Mouse (Mus musculus): Measurements from ENCODE around the gene Flt3l. TPM values are rescaled to one million over a fixed set of nuclear protein-coding genes. Genes with fewer than 3 reads are reported as not detected.

Gene Flt3l
- polyA plus RNA-seq, 1 experiment, result 1.6 TPM

- no peaks in the 10 kb centered on the region for H3K36me3 ChIP-seq (ENCODE audit: control insufficient read depth, insufficient read depth)
- no peaks in the 10 kb centered on the region for H3K79me3 ChIP-seq (ENCODE audit: low read depth)
- TF ChIP-seq FOSL1 (IDR thresholded peaks at IDR 0.05; ENCODE audit: insufficient read depth, low read length, poor library complexity, severe bottlenecking), result no peak
- TF ChIP-seq MYOG (IDR thresholded peaks at IDR 0.05; ENCODE audit: control insufficient read depth, extremely low read depth, insufficient read length), result no peak
- TF ChIP-seq CEBPB (IDR thresholded peaks at IDR 0.05; ENCODE audit: low read depth), result no peak
- no peak for TF ChIP-seq CTCF (IDR thresholded peaks at IDR 0.05; ENCODE audit: control insufficient read depth, insufficient read depth, insufficient read length)
- no peak for TF ChIP-seq MAX (IDR thresholded peaks at IDR 0.05)
- no peak for TF ChIP-seq MYOD1 (IDR thresholded peaks at IDR 0.05; ENCODE audit: control insufficient read depth, insufficient read length, low read depth)
- no peak for TF ChIP-seq USF1 (IDR thresholded peaks at IDR 0.05; ENCODE audit: low read depth)
- H3K4me3 ChIP-seq (ENCODE audit: insufficient read depth, poor library complexity, severe bottlenecking), result no peak overlapping the region
- H3K27me3 ChIP-seq (ENCODE audit: control insufficient read depth, insufficient read depth, insufficient read length), result no peaks in the 10 kb centered on the region
- peaks cover 6% of the 10 kb centered on the region for H3K79me2 ChIP-seq (ENCODE audit: control insufficient read depth, insufficient read depth)
- no peak overlapping the region for H3ac ChIP-seq (ENCODE audit: control insufficient read depth, insufficient read length, low read depth)
These were observed 13.3 kb upstream of the Flt3l start for GRCm38 (mm10) chr7:45149545-45149944.

DNA sequence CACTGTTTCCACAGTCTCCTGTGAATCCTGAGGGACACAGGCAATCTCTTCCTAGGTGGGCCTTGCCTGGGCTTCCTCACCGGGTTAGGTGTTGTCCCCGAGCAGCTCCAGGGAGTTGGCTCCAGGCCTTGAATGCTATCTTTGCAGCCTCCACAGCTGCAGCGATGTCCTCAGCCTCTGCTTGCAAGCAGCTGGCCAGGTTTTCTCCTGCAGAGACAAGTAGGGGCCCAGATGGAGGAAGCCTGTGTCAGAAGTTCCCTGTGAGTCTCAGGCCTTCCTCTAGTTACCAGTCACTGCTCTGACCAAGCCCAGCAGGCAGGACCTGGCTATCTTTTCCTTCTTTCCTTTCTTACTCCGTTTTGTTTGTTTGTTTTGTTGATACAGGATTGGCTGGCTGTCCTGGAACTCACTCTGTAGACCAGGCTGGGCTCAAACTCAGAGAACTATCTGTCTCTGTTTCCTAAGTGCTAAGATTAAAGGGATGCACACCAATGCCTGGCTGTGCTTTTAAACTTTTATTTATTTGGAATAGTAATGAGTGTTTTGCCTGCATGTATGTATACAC lies 12.4 kb upstream of the Flt3l start:
- TF ChIP-seq CTCF (IDR thresholded peaks at IDR 0.05; ENCODE audit: control insufficient read depth, insufficient read depth, insufficient read length), result no peak
- TF ChIP-seq FOSL1 (IDR thresholded peaks at IDR 0.05; ENCODE audit: insufficient read depth, low read length, poor library complexity, severe bottlenecking), result no peak
- TF ChIP-seq CEBPB (IDR thresholded peaks at IDR 0.05; ENCODE audit: low read depth), result no peak
- TF ChIP-seq USF1 (IDR thresholded peaks at IDR 0.05; ENCODE audit: low read depth), result no peak
- TF ChIP-seq MYOD1 (IDR thresholded peaks at IDR 0.05; ENCODE audit: control insufficient read depth, insufficient read length, low read depth), result no peak
- no peak for TF ChIP-seq MYOG (IDR thresholded peaks at IDR 0.05; ENCODE audit: control insufficient read depth, extremely low read depth, insufficient read length)
- no peak for TF ChIP-seq MAX (IDR thresholded peaks at IDR 0.05)
- H3K79me2 ChIP-seq (ENCODE audit: control insufficient read depth, insufficient read depth), result peaks cover 4% of the 10 kb centered on the region
- no peaks in the 10 kb centered on the region for H3K36me3 ChIP-seq (ENCODE audit: control insufficient read depth, insufficient read depth)
- no peaks in the 10 kb centered on the region for H3K27me3 ChIP-seq (ENCODE audit: control insufficient read depth, insufficient read depth, insufficient read length)
- H3K4me3 ChIP-seq (ENCODE audit: insufficient read depth, poor library complexity, severe bottlenecking), result no peak overlapping the region
- H3ac ChIP-seq (ENCODE audit: control insufficient read depth, insufficient read length, low read depth), result no peak overlapping the region
- no peaks in the 10 kb centered on the region for H3K79me3 ChIP-seq (ENCODE audit: low read depth)

DNA sequence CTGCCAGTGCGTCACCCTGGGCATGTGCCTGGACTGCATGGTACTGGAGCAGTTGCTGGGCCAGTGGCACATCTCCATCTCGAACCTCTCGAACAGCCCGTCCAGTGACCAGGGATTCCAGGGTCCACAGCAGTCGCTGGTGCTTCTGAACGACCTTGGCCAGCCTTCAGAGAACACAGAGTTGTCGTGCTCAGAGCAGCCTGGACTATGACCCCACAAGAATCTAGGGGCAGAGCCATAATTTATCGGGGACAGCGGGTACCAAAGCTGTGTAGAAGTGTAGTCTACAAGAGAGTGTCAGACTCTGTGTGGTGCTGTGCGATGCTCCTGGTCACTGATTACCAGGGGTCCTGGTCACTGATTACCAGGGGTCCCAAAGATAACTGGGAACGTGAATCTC lies 11.7 kb upstream of the Flt3l start:
- Histone ChIP-seq H3K4me3 (ENCODE audit: insufficient read depth, poor library complexity, severe bottlenecking) (no peak overlapping the region), H3K79me2 (ENCODE audit: control insufficient read depth, insufficient read depth) (no peaks in the 10 kb centered on the region), H3ac (ENCODE audit: control insufficient read depth, insufficient read length, low read depth) (no peak overlapping the region), H3K79me3 (ENCODE audit: low read depth) (no peaks in the 10 kb centered on the region), H3K36me3 (ENCODE audit: control insufficient read depth, insufficient read depth) (no peaks in the 10 kb centered on the region), H3K27me3 (ENCODE audit: control insufficient read depth, insufficient read depth, insufficient read length) (no peaks in the 10 kb centered on the region)
- TF ChIP-seq CTCF (IDR thresholded peaks at IDR 0.05; ENCODE audit: control insufficient read depth, insufficient read depth, insufficient read length) (no peak), MYOG (IDR thresholded peaks at IDR 0.05; ENCODE audit: control insufficient read depth, extremely low read depth, insufficient read length) (no peak), USF1 (IDR thresholded peaks at IDR 0.05; ENCODE audit: low read depth) (no peak), MYOD1 (IDR thresholded peaks at IDR 0.05; ENCODE audit: control insufficient read depth, insufficient read length, low read depth) (no peak), CEBPB (IDR thresholded peaks at IDR 0.05; ENCODE audit: low read depth) (no peak), FOSL1 (IDR thresholded peaks at IDR 0.05; ENCODE audit: insufficient read depth, low read length, poor library complexity, severe bottlenecking) (no peak), MAX (IDR thresholded peaks at IDR 0.05) (no peak)

GRCm38 (mm10) chr7:45147267-45147666 lies 11.0 kb upstream of the Flt3l start:
- no peaks in the 10 kb centered on the region for H3K79me3 ChIP-seq (ENCODE audit: low read depth)
- no peaks in the 10 kb centered on the region for H3K79me2 ChIP-seq (ENCODE audit: control insufficient read depth, insufficient read depth)
- no peaks in the 10 kb centered on the region for H3K27me3 ChIP-seq (ENCODE audit: control insufficient read depth, insufficient read depth, insufficient read length)
- no peak for TF ChIP-seq CEBPB (IDR thresholded peaks at IDR 0.05; ENCODE audit: low read depth)
- TF ChIP-seq USF1 (IDR thresholded peaks at IDR 0.05; ENCODE audit: low read depth), result no peak
- no peaks in the 10 kb centered on the region for H3K36me3 ChIP-seq (ENCODE audit: control insufficient read depth, insufficient read depth)
- H3ac ChIP-seq (ENCODE audit: control insufficient read depth, insufficient read length, low read depth), result no peak overlapping the region
- H3K4me3 ChIP-seq (ENCODE audit: insufficient read depth, poor library complexity, severe bottlenecking), result no peak overlapping the region

DNA sequence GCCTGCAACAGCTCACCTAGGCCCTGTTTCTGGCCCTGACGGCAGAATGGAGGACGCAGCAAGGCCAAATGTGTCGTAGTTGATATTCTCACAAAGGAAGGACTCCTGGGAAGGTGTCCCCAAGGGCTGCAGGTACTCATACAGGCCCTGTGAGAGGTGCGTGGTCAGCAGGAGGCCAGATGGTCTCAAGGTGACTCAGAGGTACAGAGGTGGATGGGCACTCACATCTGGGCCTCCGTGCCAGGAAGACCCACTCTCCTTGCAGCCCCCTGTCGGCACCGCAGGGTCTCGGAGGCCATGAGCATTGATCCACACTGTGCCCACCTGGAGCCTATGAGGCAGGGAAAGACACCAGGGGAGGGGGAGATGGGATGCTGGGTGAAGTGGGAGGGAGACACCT lies 9.2 kb upstream of the Flt3l start:
- no peaks in the 10 kb centered on the region for H3K36me3 ChIP-seq (ENCODE audit: control insufficient read depth, insufficient read depth)
- TF ChIP-seq FOSL1 (IDR thresholded peaks at IDR 0.05; ENCODE audit: insufficient read depth, low read length, poor library complexity, severe bottlenecking) (no peak), USF1 (IDR thresholded peaks at IDR 0.05; ENCODE audit: low read depth) (no peak), MYOD1 (IDR thresholded peaks at IDR 0.05; ENCODE audit: control insufficient read depth, insufficient read length, low read depth) (no peak), CTCF (IDR thresholded peaks at IDR 0.05; ENCODE audit: control insufficient read depth, insufficient read depth, insufficient read length) (no peak), CEBPB (IDR thresholded peaks at IDR 0.05; ENCODE audit: low read depth) (no peak), MYOG (IDR thresholded peaks at IDR 0.05; ENCODE audit: control insufficient read depth, extremely low read depth, insufficient read length) (no peak), MAX (IDR thresholded peaks at IDR 0.05) (no peak)

More for the DNA sequence above, 9.2 kb upstream of the Flt3l start:
- Histone ChIP-seq H3K27me3 (ENCODE audit: control insufficient read depth, insufficient read depth, insufficient read length) (no peaks in the 10 kb centered on the region), H3K79me2 (ENCODE audit: control insufficient read depth, insufficient read depth) (no peaks in the 10 kb centered on the region), H3ac (ENCODE audit: control insufficient read depth, insufficient read length, low read depth) (no peak overlapping the region), H3K79me3 (ENCODE audit: low read depth) (no peaks in the 10 kb centered on the region), H3K4me3 (ENCODE audit: insufficient read depth, poor library complexity, severe bottlenecking) (no peak overlapping the region)
